ENCODE assay signal across 8 mouse cellular contexts in genomic region chr16:94369596-94370172, GRCm38 (mm10). TPM values are rescaled to one million over a fixed set of nuclear protein-coding genes. Genes with fewer than 3 reads are reported as not detected.
A peak's percentile ranks its signal among the peaks of the same experiment; 100 is the strongest.
DNase-seq lines count a peak whose midpoint lies in the region; ATAC-seq lines count a peak whose summit lies in the region.

No protein-coding gene starts in this region.

- no peak for DNase-seq in cerebellum, adult 8-10 months
- peak; percentile 15 for DNase-seq in neural tube, embryonic 11.5 days (ENCODE audit: low spot score)
- no peak for DNase-seq in neural tube, embryonic 10.5 days (ENCODE audit: extremely low spot score, low spot score)
- DNase-seq in gastrocnemius, postnatal 10 days: no peak
- DNase-seq in frontal cortex, postnatal 14 days (ENCODE audit: low spot score in 2 of 2): no peak

- H3K4me2 ChIP-seq in neural tube, embryonic 11.5 days (ENCODE audit: low read depth): peak overlapping the region; percentile 69
- peak overlapping the region; percentile 56 for H3K4me2 ChIP-seq in hindbrain, embryonic 15.5 days
- H3K4me2 ChIP-seq in midbrain, embryonic 15.5 days: peak overlapping the region; percentile 76

- no peaks in the 10 kb centered on the region for H3K27me3 ChIP-seq in neural tube, embryonic 11.5 days (ENCODE audit: control insufficient read depth, insufficient read depth, low read length)
- H3K27me3 ChIP-seq in hindbrain, embryonic 15.5 days: no peaks in the 10 kb centered on the region
- H3K27me3 ChIP-seq in midbrain, embryonic 15.5 days (replicated peaks): no peaks in the 10 kb centered on the region

- 10% methylated on average over 6 of the region's 6 CpGs for WGBS in neural tube, embryonic 11.5 days
- 5% methylated on average over 6 of the region's 6 CpGs for WGBS in hindbrain, embryonic 15.5 days
- WGBS in midbrain, embryonic 15.5 days: 8% methylated on average over 6 of the region's 6 CpGs

- peak overlapping the region; percentile 92 for H3K4me3 ChIP-seq in neural tube, embryonic 11.5 days (ENCODE audit: low read depth, low read length)
- H3K4me3 ChIP-seq in hindbrain, embryonic 15.5 days: peak overlapping the region; percentile 60
- H3K4me3 ChIP-seq in midbrain, embryonic 15.5 days: peak overlapping the region; percentile 93

- H3K4me1 ChIP-seq in neural tube, embryonic 11.5 days (ENCODE audit: control insufficient read depth, insufficient read depth, low read length): peaks cover 10% of the 10 kb centered on the region
- H3K4me1 ChIP-seq in hindbrain, embryonic 15.5 days (replicated peaks): peaks cover 42% of the 10 kb centered on the region
- peaks cover 37% of the 10 kb centered on the region for H3K4me1 ChIP-seq in midbrain, embryonic 15.5 days

- no peaks in the 10 kb centered on the region for H3K9me3 ChIP-seq in neural tube, embryonic 11.5 days (ENCODE audit: control insufficient read depth, low read length)
- no peaks in the 10 kb centered on the region for H3K9me3 ChIP-seq in hindbrain, embryonic 15.5 days
- no peaks in the 10 kb centered on the region for H3K9me3 ChIP-seq in midbrain, embryonic 15.5 days

- 0 out of 2 replicates have a peak, but pooled peaks have one; percentile 18 for ATAC-seq in cerebellum, adult (ENCODE audit: insufficient number of reproducible peaks, low FRiP score, low TSS enrichment)
- ATAC-seq in neural tube, embryonic 11.5 days (ENCODE audit: insufficient read depth, low FRiP score, low TSS enrichment): no peak
- ATAC-seq in hindbrain, embryonic 15.5 days (ENCODE audit: low FRiP score, low read depth): no peak
- ATAC-seq in midbrain, embryonic 15.5 days (replicated peaks): peak; percentile 0; the same call in 1 of the 2 replicates

- H3K9ac ChIP-seq in neural tube, embryonic 11.5 days (ENCODE audit: low read length): peak overlapping the region; percentile 97
- H3K9ac ChIP-seq in hindbrain, embryonic 15.5 days: peak overlapping the region; percentile 83
- H3K9ac ChIP-seq in midbrain, embryonic 15.5 days: peak overlapping the region; percentile 94

- peak overlapping the region; percentile 87 for H3K27ac ChIP-seq in neural tube, embryonic 11.5 days (ENCODE audit: low read depth, low read length)
- peak overlapping the region; percentile 100 for H3K27ac ChIP-seq in hindbrain, embryonic 15.5 days (replicated peaks)
- peak overlapping the region; percentile 100 for H3K27ac ChIP-seq in midbrain, embryonic 15.5 days

- no peaks in the 10 kb centered on the region for H3K36me3 ChIP-seq in neural tube, embryonic 11.5 days (ENCODE audit: control insufficient read depth, insufficient read depth, low read length)
- H3K36me3 ChIP-seq in hindbrain, embryonic 15.5 days: no peaks in the 10 kb centered on the region
- no peaks in the 10 kb centered on the region for H3K36me3 ChIP-seq in midbrain, embryonic 15.5 days (replicated peaks)

RNA-seq across cellular contexts. Expression of gene Ttc3, which starts 0.7 kb away (rescaled TPM):
- polyA plus RNA-seq in neural tube, embryonic 11.5 days (2014; fragmentation: Nextera tagmentation; extraction: Ambion mirVana): 454 and 471 TPM in 2 replicates
- polyA plus RNA-seq in hindbrain, embryonic 15.5 days (2015; fragmentation: Nextera tagmentation; extraction: Ambion mirVana): 845 and 859 TPM in 2 replicates
- 917 and 970 TPM in 2 replicates for polyA plus RNA-seq in midbrain, embryonic 15.5 days (2015; fragmentation: Nextera tagmentation; extraction: Ambion mirVana)
- total RNA-seq in gastrocnemius, postnatal 10 days (2021): 100 to 1,000 TPM; 103 to 128 TPM

RNA-seq across cellular contexts. Expression of gene Pigp, which starts 2.0 kb away (rescaled TPM):
- 73.6 and 74.6 TPM in 2 replicates for polyA plus RNA-seq in neural tube, embryonic 11.5 days (2014; fragmentation: Nextera tagmentation; extraction: Ambion mirVana)
- 104 and 127 TPM in 2 replicates for polyA plus RNA-seq in hindbrain, embryonic 15.5 days (2015; fragmentation: Nextera tagmentation; extraction: Ambion mirVana)
- 110 and 114 TPM in 2 replicates for polyA plus RNA-seq in midbrain, embryonic 15.5 days (2015; fragmentation: Nextera tagmentation; extraction: Ambion mirVana)
- 100 to 1,000 TPM; 144 to 146 TPM for total RNA-seq in gastrocnemius, postnatal 10 days (2021)

RNA-seq across cellular contexts. Expression of gene Ripply3, which starts 41.5 kb away (rescaled TPM):
- 5.2 and 5.9 TPM in 2 replicates for polyA plus RNA-seq in neural tube, embryonic 11.5 days (2014; fragmentation: Nextera tagmentation; extraction: Ambion mirVana)
- polyA plus RNA-seq in hindbrain, embryonic 15.5 days (2015; fragmentation: Nextera tagmentation; extraction: Ambion mirVana): 0.94 and 1.1 TPM in 2 replicates
- polyA plus RNA-seq in midbrain, embryonic 15.5 days (2015; fragmentation: Nextera tagmentation; extraction: Ambion mirVana): 1.1 and 1.7 TPM in 2 replicates
- 1 to 10 TPM; 1.9 to 3.4 TPM for total RNA-seq in gastrocnemius, postnatal 10 days (2021)

RNA-seq across cellular contexts. Expression of gene Hlcs, which starts 56.3 kb away (rescaled TPM):
- 9.4 and 9.8 TPM in 2 replicates for polyA plus RNA-seq in neural tube, embryonic 11.5 days (2014; fragmentation: Nextera tagmentation; extraction: Ambion mirVana)
- 9.4 and 9.6 TPM in 2 replicates for polyA plus RNA-seq in hindbrain, embryonic 15.5 days (2015; fragmentation: Nextera tagmentation; extraction: Ambion mirVana)
- polyA plus RNA-seq in midbrain, embryonic 15.5 days (2015; fragmentation: Nextera tagmentation; extraction: Ambion mirVana): 9.7 and 10.1 TPM in 2 replicates
- total RNA-seq in gastrocnemius, postnatal 10 days (2021): 1 to 10 TPM; 7.0 to 7.7 TPM

Comparison
In these comparisons a context has a peak if more than half of its experiments do, and no peak if none do; other contexts are left out.
1. ATAC-seq: peak in cerebellum, adult (single experiment) and midbrain, embryonic 15.5 days (single experiment); none in neural tube, embryonic 11.5 days (single experiment) and hindbrain, embryonic 15.5 days (single experiment).
2. Peak in every context shown above with its lines, with median percentiles within 50 percentile points of each other: H3K27ac ChIP-seq, H3K4me2 ChIP-seq, H3K4me3 ChIP-seq and H3K9ac ChIP-seq.